Mouse (Mus musculus) 3T3-L1 (cell line): ENCODE measurements around the gene Phb2.

Source experiments
- DNase-seq: peaks from one replicate; pipeline ENCODE4 v3.0.0-alpha.2; 2015; ENCODE audit warnings: low read depth, low spot score

The Phb2 gene

DNA sequence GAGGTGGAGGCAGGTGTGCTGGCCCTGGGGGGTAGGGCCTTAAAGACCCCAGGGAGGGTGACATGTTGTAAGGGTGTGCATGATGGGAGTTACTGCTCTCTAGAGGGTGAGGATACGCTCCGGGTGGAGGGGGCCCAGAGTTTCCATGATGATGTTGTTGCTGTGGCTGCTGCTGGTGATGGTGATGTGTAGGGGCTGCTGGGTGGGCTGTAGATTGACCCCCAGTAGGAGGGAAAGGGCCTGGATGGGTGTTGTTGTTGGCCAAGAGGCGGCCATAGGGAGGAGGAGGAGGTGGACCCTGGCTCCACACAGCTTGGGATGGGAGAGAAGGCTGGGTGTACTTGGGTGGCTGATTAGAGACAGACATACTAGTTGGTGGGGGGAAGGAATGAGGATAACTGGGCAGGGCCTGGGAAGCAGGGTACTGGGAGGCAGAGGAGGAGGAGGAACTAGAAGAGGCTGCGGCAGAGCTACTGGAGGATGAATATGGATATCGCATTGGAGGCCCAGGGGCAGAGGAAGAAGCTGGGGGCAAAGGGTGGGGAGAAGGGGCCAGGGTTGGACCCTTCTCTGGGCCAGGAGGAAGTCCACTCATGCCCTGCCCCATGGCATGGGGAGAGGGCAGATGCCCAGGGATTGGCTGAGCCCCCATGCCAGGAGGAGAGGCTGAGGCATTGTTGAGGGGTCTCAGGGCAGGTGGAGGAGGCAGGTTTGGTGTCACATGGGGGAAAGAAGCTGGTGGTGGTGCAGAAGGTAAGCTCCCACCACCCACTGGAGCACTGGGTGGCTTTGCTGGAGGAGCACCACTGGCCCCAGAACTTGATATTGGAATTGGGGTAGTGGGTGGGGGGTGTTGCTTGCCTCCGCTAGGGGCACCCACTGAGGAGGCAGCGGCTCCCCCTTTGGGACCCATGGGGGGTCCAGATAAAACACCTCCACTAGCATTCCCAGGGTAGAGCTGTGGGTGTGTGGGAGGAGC is 34.8 kb downstream of the Phb2 start:
- DNase-seq, result no peak

DNA sequence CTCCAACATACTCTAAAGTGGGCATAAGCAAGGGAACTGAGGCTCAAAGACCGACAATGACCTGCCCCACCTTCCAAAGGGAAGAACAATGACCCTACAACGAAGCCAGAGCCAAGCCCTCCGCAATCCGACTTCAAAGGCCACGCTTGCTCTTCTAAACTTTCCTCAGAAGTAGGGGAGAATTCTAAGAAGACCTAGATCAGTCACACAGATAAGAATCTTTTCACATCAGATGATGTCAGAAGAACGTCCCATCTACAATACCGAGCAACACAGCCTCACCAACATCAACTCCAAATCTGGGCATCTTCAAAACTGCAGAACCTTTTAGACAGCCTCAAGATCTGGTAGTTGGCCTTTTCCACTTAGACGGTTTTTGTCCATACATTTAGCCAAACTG is 38.3 kb downstream of the Phb2 start:
- no peak for DNase-seq

DNA sequence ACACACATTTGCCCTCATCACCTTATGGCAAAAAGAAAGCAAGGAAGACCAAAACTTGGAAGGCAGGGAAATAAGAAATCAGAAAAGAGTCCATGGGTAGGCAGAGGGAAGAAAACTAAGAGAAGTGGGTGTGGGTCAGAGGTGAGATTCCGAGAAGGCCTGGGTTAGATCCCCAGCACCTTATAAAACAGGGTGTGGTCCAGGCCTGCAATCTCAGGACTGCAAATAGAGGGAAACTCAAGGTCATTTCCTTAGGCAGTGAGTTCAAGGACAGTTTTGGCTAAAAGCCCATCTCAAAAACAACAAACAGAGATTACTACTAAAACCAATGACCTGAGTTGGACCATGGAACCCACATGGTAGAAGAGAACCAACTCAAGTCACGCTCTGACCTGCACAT is 41.7 kb downstream of the Phb2 start:
- DNase-seq, result no peak

DNA sequence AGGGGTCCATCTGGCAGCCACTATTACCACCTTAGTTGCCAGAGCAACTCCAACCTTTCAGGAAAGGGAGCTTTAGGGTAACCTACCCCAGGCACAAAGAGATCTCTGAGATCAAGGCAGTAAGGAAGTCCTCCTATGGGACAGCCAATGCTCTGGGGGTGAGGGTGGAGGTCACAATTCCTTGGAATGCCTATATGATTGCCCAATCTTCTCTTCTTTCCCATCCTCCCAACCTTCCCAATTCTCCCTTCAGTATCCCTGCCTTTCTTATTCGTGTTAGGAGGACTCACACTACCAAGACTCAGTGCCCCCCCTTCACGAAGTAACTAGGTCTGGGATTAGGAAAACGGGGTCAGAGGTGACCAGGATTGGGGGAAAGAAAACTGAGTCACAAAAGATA is 43.2 kb downstream of the Phb2 start:
- peak; percentile 51 for DNase-seq

DNA sequence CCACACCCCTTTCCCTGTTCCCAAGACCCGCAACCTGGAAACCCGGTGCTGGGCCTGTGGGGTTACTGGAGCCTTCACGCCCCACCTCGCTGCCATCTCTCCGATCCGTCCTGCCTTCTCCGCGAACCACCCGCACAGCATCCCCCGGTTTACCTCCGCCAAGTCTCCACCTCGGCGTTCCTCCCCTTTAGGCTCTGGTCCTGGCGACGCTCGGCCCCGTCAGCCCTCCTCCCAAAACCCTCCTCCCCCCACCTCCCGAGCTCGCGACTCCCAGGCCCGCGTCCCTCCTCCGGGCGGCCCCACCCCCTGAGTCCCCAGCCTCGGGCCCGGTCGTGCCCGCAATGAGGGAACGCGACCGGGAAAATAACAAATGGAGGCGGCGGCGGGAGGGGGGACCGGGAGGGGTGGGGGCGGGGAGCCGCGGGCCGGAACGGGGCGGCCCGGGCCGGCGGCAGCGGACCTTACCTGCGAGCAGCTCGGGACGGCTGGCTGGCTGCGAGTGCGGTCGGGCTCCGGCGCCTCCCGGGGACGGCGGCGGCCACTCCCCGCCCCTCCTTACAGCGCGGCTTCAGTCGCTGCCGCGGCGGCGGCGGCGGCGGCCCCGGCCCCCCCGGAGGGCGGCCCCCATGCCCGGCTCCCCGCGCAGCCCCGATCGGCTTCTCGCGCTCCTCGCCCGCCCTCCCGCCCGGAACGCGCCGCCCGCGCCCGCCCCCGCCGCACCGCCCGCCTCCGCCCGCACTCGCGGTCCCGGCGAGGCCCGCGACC is 43.9 kb downstream of the Phb2 start, which contains the start of the genes Gm45234 and Atn1:
Gene Gm45234 (minus strand): TSS at position 191 of the 765 bp plus-strand sequence.
Gene Atn1 (minus strand): TSS at position 694 of the 765 bp plus-strand sequence.
- peak; percentile 76 for DNase-seq

DNA sequence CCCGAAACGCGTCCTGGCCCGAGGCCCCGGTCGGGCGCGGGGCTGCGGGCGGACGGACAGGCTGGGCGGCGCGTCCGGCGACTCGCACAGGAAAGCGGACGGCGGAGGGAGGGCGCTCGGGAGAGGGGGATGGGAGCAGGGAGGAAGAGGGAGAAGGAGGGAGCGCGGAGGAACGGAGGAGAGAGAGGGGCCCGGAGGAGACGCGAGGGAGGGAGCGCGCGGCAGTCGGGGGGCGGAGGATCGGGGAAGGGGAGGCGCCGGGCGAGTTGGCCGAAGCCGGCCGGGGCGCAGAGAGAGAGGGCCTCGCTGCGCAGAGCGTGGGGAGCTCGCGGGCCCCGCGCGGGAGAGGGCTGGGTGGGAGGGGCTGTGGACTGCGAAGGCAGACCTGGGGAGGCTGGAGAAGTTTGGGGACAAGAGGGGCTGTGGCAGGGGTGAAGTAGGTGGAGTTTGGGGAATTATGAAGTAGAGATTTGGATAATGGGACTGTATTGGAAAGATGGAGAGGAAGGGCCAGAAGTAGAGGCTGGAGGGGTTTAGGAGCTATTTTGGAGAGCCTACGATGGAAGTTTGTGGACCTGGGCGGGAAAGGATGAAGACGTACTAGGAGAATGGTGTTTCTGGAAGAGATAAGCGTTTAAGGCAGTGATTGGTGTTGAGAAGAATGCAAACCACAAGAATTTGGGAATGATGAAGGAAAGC is 44.7 kb downstream of the Phb2 start:
- peak; percentile 92 for DNase-seq

DNA sequence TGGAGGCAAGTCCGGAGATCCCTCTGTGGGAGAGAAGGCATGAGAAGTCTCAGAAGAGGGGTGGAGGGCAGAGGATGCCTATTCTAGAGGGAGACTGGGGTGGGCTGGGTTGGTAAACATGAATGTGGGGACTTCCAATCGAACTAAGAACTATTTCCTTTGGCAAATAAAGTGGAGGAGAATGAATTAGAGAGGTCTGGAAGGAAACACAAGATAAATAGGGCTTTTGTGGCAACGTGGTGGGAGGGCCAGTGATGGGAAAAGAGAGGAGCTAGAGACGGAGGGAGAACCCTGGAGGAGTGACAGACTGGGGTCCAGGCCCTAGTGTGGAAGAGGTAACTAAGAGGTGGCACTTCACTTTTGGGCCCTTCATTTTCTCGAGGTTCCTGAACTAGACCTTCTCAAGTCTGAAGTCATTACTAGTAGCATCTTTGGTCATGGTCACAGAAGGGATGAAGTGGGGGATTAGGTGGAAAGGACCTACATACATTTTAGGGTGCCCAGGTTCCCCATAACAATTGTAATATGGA is 45.3 kb downstream of the Phb2 start:
- DNase-seq, result peak; percentile 74

DNA sequence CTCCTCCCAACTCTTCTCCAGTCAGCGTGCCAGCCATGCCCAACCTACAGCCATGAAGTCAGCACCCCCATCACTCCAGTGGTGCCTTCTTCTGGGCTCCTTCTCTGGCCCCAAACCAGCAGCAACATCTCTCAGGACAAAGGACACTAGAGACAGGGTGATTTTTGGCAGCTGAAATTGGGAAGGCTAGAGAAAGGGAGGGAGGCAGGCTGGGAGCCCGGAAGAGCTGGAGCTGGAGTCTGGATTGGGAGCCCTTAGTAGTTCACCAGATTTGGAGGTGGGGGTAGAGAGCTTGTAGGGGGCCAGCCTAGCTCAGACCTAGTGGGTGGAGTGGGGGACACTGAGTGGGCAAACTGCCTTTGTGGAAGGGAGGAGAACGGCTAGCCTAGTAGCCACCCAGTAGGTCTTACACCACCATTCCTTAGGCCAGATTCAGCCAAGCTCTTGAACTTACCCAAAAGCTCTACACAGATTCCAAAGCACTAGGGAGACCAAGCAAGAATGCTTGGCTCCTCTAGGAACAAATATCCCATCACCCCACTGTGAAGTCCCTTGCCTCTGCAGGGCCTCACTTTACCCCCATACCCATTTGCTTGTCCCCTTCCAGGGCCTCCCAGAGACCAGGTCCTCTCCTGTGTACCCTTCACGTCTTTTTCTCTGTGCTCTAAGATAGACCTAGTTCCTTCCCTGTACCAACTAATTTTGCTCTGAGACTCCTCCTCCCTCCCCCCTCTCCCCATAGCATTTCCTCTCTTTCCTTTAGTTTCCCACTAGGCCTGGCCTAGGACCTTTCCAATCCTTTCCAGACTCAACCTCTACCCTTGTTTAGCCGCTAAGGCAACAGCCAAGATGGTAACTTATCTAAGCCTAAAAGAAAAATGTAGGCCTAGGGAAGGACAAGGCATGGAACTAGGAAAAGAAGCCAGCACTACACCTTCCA is 46.0 kb downstream of the Phb2 start:
- DNase-seq, result peak; percentile 90

DNA sequence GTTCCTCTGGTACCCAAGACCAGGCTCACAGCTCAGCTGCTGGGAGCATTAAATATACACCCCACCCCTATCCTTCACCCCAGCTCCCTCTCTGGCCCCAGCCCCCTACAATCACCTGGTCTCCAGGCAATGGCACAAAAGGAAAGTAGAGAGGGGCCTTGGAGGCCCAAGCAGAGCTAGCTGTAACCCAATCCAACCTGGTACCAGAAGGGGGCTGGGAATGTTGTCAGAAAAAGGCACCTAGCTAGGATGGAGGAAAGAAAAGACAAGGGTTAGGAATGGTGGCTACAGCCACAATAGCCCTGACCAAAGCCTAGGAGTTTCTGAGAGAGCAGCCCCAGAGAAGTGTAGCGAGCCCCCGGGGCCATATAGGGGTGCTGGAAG is 46.7 kb downstream of the Phb2 start:
- no peak for DNase-seq

DNA sequence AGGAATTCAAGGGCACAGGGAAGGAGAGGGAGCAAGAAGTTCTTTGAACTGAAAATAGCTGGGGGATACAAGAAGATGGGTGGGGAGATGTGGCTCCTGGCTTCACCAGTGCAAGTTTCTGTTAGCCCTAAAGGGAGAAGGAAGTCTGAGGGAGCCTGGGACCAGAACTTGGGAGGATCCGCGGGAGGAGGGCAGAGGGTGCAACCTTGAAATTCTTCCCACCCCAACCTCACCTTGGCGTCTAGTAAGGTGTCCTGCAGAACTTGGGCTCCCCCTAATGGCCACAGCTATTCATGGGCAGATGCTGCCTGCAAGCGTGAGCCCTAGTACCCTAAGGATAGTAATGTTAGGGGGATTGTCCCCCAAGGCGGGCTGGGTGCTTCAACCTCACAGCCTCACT is 47.1 kb downstream of the Phb2 start:
- peak; percentile 96 for DNase-seq

DNA sequence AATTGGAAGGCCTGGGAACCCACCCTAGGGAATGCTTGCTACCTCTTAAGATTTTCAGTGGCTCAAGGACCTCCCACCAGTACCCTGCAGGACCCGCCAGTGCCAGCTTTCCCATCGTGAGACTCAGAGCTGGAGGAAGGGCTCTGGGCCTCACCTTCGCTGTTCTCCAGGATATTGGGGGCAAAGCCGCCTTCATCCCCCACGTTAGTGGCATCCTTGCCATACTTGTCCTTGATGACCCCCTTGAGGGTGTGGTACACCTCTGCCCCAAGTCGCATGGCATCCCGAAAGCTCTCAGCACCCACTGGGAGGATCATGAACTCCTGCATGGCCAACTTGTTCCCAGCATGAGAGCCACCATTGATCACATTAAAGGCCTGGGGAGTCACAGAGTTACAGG is 53.8 kb downstream of the Phb2 start:
- DNase-seq, result no peak
